Mouse (Mus musculus) stomach, embryonic 14.5 days (tissue): ENCODE data around the gene Sugp2. TPM values are rescaled to one million over a fixed set of nuclear protein-coding genes. Genes with fewer than 3 reads are reported as not detected.

Experiments used
- ATAC-seq: fragments of 200-750 bp; cut with Nextera tagmentation; 2 replicates; pipeline ENCODE4 v1.8.0; 2017; ENCODE audit warnings: low read depth, moderate TSS enrichment; ENCODE audit not compliant: insufficient number of reproducible peaks, insufficient read depth, low FRiP score
- H3K27ac ChIP-seq: fragments of 300-500 bp; sonication (generic); 2 replicates; pipeline ENCODE4 v1.5.1; 2014; ENCODE audit warnings: mild to moderate bottlenecking, low read length, moderate library complexity, mixed read lengths
- H3K27me3 ChIP-seq: fragments of 300-500 bp; sonication (generic); 2 replicates; pipeline ENCODE4 v1.6.1; 2014; ENCODE audit warnings: low read length, control low read depth, mixed read lengths; ENCODE audit not compliant: control insufficient read depth, insufficient read depth
- H3K36me3 ChIP-seq: fragments of 300-500 bp; sonication (generic); 2 replicates; pipeline ENCODE4 v1.6.1; 2014; ENCODE audit warnings: mild to moderate bottlenecking, control low read depth, low read length, moderate library complexity, mixed read lengths; ENCODE audit not compliant: control insufficient read depth, insufficient read depth
- H3K4me1 ChIP-seq: fragments of 300-500 bp; sonication (generic); 2 replicates; pipeline ENCODE4 v1.6.1; 2014; ENCODE audit warnings: low read length, control low read depth, mixed read lengths; ENCODE audit not compliant: control insufficient read depth, insufficient read depth
- H3K4me2 ChIP-seq: fragments of 300-500 bp; sonication (generic); replicated peaks from 2 replicates; pipeline ENCODE4 v1.6.1; 2014; ENCODE audit warnings: low read depth, low read length, control low read depth
- H3K4me3 ChIP-seq: fragments of 300-500 bp; sonication (generic); 2 replicates; pipeline ENCODE4 v1.5.1; 2014; ENCODE audit warnings: low read depth, low read length, control low read depth
- H3K9ac ChIP-seq: fragments of 300-500 bp; sonication (generic); replicated peaks from 2 replicates; pipeline ENCODE4 v1.6.1; 2014; ENCODE audit warnings: low read depth, mild to moderate bottlenecking, control low read depth, low read length, moderate library complexity, mixed read lengths
- H3K9me3 ChIP-seq: fragments of 300-500 bp; sonication (generic); 2 replicates; pipeline ENCODE4 v1.6.1; 2016; ENCODE audit warnings: low read depth, low read length, control low read depth; ENCODE audit not compliant: control insufficient read depth
- WGBS: fragments of 180-500 bp; shearing (Covaris S2); extraction: QIAGEN DNeasy Blood & Tissue Kit; methylation state at CpG from one replicate; pipeline ENCODE4 v1.1.7; 2014; 5-methylcytosine and 5-hydroxymethylcytosine counted together
- polyA plus RNA-seq: library from polyadenylated mRNA; unstranded; fragments of >200 nt; fragmentation: Nextera tagmentation; extraction: Ambion mirVana; gene quantifications from 2 replicates; pipeline ENCODE4 v1.2.1, GENCODE M21; 2014

Sugp2 gene
- polyA plus RNA-seq = 30.7 and 34.6 TPM in 2 replicates

GRCm38 (mm10) chr8:70234080-70234780 is at the start of gene Sugp2, which contains the start of gene Armc6:
Gene Sugp2, plus strand, starts transcription at chr8:70234226.
Gene Armc6, minus strand, starts transcription at chr8:70234466.
- peaks cover 36% of the 10 kb centered on the region for H3K36me3 ChIP-seq
- peak within 1 kb of the TSS; percentile 96 for H3K4me2 ChIP-seq
- peak within 1 kb of the TSS; percentile 85 for H3K27ac ChIP-seq
- H3K9me3 ChIP-seq = no peaks in the 10 kb centered on the region
- H3K27me3 ChIP-seq = no peaks in the 10 kb centered on the region
- ATAC-seq = peak; percentile 94
- H3K4me3 ChIP-seq = peak within 1 kb of the TSS; percentile 62
- 1% methylated on average over 67 of the region's 67 CpGs for WGBS
- peak within 1 kb of the TSS; percentile 52 for H3K9ac ChIP-seq
- H3K4me1 ChIP-seq = peaks cover 15% of the 10 kb centered on the region

GRCm38 (mm10) chr8:70188707-70189106 is 45.3 kb upstream of the Sugp2 start:
- H3K27me3 ChIP-seq = no peaks in the 10 kb centered on the region
- H3K4me2 ChIP-seq = no peak overlapping the region
- H3K36me3 ChIP-seq = no peaks in the 10 kb centered on the region
- H3K9ac ChIP-seq = no peak overlapping the region
- ATAC-seq = no peak
- no peak overlapping the region for H3K4me3 ChIP-seq
- 64% methylated on average over 7 of the region's 7 CpGs for WGBS
- H3K27ac ChIP-seq = no peak overlapping the region
- no peaks in the 10 kb centered on the region for H3K4me1 ChIP-seq
- H3K9me3 ChIP-seq = no peaks in the 10 kb centered on the region

GRCm38 (mm10) chr8:70193238-70193637 is 40.8 kb upstream of the Sugp2 start:
- Histone ChIP-seq H3K36me3 (no peaks in the 10 kb centered on the region), H3K27me3 (no peaks in the 10 kb centered on the region), H3K4me2 (no peak overlapping the region), H3K27ac (no peak overlapping the region), H3K4me1 (no peaks in the 10 kb centered on the region), H3K9ac (no peak overlapping the region), H3K9me3 (no peaks in the 10 kb centered on the region), H3K4me3 (no peak overlapping the region)
- no peak for ATAC-seq
- 53% methylated on average over 5 of the region's 5 CpGs for WGBS

- no peaks in the 10 kb centered on the region for H3K9me3 ChIP-seq
- no peaks in the 10 kb centered on the region for H3K4me1 ChIP-seq
- H3K27ac ChIP-seq = no peak overlapping the region
- no peaks in the 10 kb centered on the region for H3K36me3 ChIP-seq
- no peak for ATAC-seq
- no peak overlapping the region for H3K4me2 ChIP-seq
- no peak overlapping the region for H3K9ac ChIP-seq
- H3K27me3 ChIP-seq = no peaks in the 10 kb centered on the region
- no peak overlapping the region for H3K4me3 ChIP-seq
- WGBS = 82% methylated on average over 3 of the region's 3 CpGs
Measured at GRCm38 (mm10) chr8:70194191-70194590, 39.8 kb upstream of the Sugp2 start.

GRCm38 (mm10) chr8:70195762-70196161 is 38.3 kb upstream of the Sugp2 start:
- no peak overlapping the region for H3K27ac ChIP-seq

GRCm38 (mm10) chr8:70197603-70198002 is 36.4 kb upstream of the Sugp2 start:
- Histone ChIP-seq H3K4me1 (0 out of 2 replicates have a peak, but pooled peaks cover 2% of the 10 kb centered on the region), H3K36me3 (no peaks in the 10 kb centered on the region), H3K4me3 (no peak overlapping the region), H3K27me3 (no peaks in the 10 kb centered on the region), H3K9me3 (no peaks in the 10 kb centered on the region), H3K4me2 (no peak overlapping the region), H3K9ac (no peak overlapping the region), H3K27ac (no peak overlapping the region)
- no peak for ATAC-seq
- WGBS = 47% methylated on average over 7 of the region's 7 CpGs

More at GRCm38 (mm10) chr8:70195762-70196161, 38.3 kb upstream of the Sugp2 start:
- no peak overlapping the region for H3K4me3 ChIP-seq
- H3K27me3 ChIP-seq = no peaks in the 10 kb centered on the region
- H3K9ac ChIP-seq = no peak overlapping the region
- ATAC-seq = no peak
- WGBS = 76% methylated on average over 2 of the region's 2 CpGs
- H3K9me3 ChIP-seq = no peaks in the 10 kb centered on the region
- H3K4me2 ChIP-seq = no peak overlapping the region
- 0 out of 2 replicates have a peak, but pooled peaks cover 2% of the 10 kb centered on the region for H3K4me1 ChIP-seq
- H3K36me3 ChIP-seq = no peaks in the 10 kb centered on the region

- 57% methylated on average over 5 of the region's 5 CpGs for WGBS
- 0 out of 2 replicates have a peak, but pooled peaks have one; percentile 8 for ATAC-seq
- Histone ChIP-seq H3K4me1 (0 out of 2 replicates have a peak, but pooled peaks cover 2% of the 10 kb centered on the region), H3K27ac (no peak overlapping the region), H3K36me3 (no peaks in the 10 kb centered on the region), H3K9me3 (no peaks in the 10 kb centered on the region), H3K4me2 (no peak overlapping the region), H3K4me3 (no peak overlapping the region), H3K27me3 (no peaks in the 10 kb centered on the region), H3K9ac (no peak overlapping the region)
Measured at GRCm38 (mm10) chr8:70200098-70200681, 33.8 kb upstream of the Sugp2 start.

- WGBS = 77% methylated on average over 3 of the region's 3 CpGs
- ATAC-seq = no peak
Measured at GRCm38 (mm10) chr8:70201417-70201816, 32.6 kb upstream of the Sugp2 start.

More at GRCm38 (mm10) chr8:70201417-70201816, 32.6 kb upstream of the Sugp2 start:
- H3K27me3 ChIP-seq = no peaks in the 10 kb centered on the region
- no peak overlapping the region for H3K4me2 ChIP-seq
- H3K9me3 ChIP-seq = no peaks in the 10 kb centered on the region
- 0 out of 2 replicates have a peak, but pooled peaks cover 2% of the 10 kb centered on the region for H3K4me1 ChIP-seq
- H3K4me3 ChIP-seq = no peak overlapping the region
- no peak overlapping the region for H3K9ac ChIP-seq
- no peak overlapping the region for H3K27ac ChIP-seq
- no peaks in the 10 kb centered on the region for H3K36me3 ChIP-seq
